Mouse (Mus musculus) heart, embryonic 13.5 days (tissue): ENCODE data around the gene Fbxl14. TPM values are rescaled to one million over a fixed set of nuclear protein-coding genes. Genes with fewer than 3 reads are reported as not detected.
"Not testable (repeated sequence)": the region's sequence is repeated elsewhere in the genome, so short reads cannot be mapped to it uniquely, and the experiment has no call there.

Experiments used
- ATAC-seq: fragments of 200-750 bp; cut with Nextera tagmentation; 2 replicates; pipeline ENCODE4 v1.8.0; 2017; ENCODE audit warnings: moderate TSS enrichment; ENCODE audit not compliant: insufficient number of reproducible peaks, low FRiP score, low TSS enrichment; ENCODE audit errors: extremely low read depth
- H3K27ac ChIP-seq: fragments of 300-500 bp; sonication (generic); replicated peaks from 2 replicates; pipeline ENCODE4 v1.5.1; 2015; ENCODE audit warnings: moderate library complexity, mild to moderate bottlenecking, inconsistent platforms
- H3K27me3 ChIP-seq: fragments of 300-500 bp; sonication (generic); replicated peaks from 2 replicates; pipeline ENCODE4 v1.6.1; 2015; ENCODE audit warnings: mild to moderate bottlenecking, inconsistent platforms
- H3K36me3 ChIP-seq: fragments of 300-500 bp; sonication (generic); 2 replicates; pipeline ENCODE4 v1.6.1; 2015; ENCODE audit warnings: mild to moderate bottlenecking, inconsistent platforms
- H3K4me1 ChIP-seq: fragments of 300-500 bp; sonication (generic); 2 replicates; pipeline ENCODE4 v1.6.1; 2015; ENCODE audit warnings: inconsistent platforms
- H3K4me2 ChIP-seq: fragments of 300-500 bp; sonication (generic); 2 replicates; pipeline ENCODE4 v1.6.1; 2015; ENCODE audit warnings: inconsistent platforms, mild to moderate bottlenecking, moderate library complexity
- H3K4me3 ChIP-seq: fragments of 300-500 bp; sonication (generic); 2 replicates; pipeline ENCODE4 v1.5.1; 2015; ENCODE audit warnings: moderate library complexity, mild to moderate bottlenecking, inconsistent platforms
- H3K9ac ChIP-seq: fragments of 300-500 bp; sonication (generic); 2 replicates; pipeline ENCODE4 v1.6.1; 2015; ENCODE audit warnings: inconsistent platforms, mild to moderate bottlenecking, moderate library complexity
- H3K9me3 ChIP-seq: fragments of 300-500 bp; sonication (generic); 2 replicates; pipeline ENCODE4 v1.6.1; 2016; ENCODE audit warnings: inconsistent platforms
- WGBS: fragments of 180-500 bp; shearing (Covaris S2); methylation state at CpG from one replicate; pipeline ENCODE4 v1.1.7; 2015; ENCODE audit warnings: mixed read lengths; 5-methylcytosine and 5-hydroxymethylcytosine counted together
- polyA plus RNA-seq: library from polyadenylated mRNA; unstranded; fragments of >200 nt; fragmentation: Nextera tagmentation; extraction: Ambion mirVana; gene quantifications from 2 replicates; pipeline ENCODE4 v1.2.1, GENCODE M21; 2015

Fbxl14 gene
- polyA plus RNA-seq = 2.8 and 3.0 TPM in 2 replicates

GRCm38 (mm10) chr6:119479343-119479875, at the start of gene Fbxl14:
Gene Fbxl14 (plus strand): TSS chr6:119479668.
- ATAC-seq = peak; percentile 61
- Histone ChIP-seq H3K4me1 (peaks cover 55% of the 10 kb centered on the region), H3K9ac (peak within 1 kb of the TSS; percentile 95), H3K4me2 (peak within 1 kb of the TSS; percentile 96), H3K36me3 (peaks cover 14% of the 10 kb centered on the region), H3K27ac (peak within 1 kb of the TSS; percentile 98), H3K9me3 (no peaks in the 10 kb centered on the region), H3K27me3 (no peaks in the 10 kb centered on the region), H3K4me3 (peak within 1 kb of the TSS; percentile 78)
- WGBS = under 1% methylated on average over 35 of the region's 101 CpGs

GRCm38 (mm10) chr6:119430508-119430907, 49.0 kb upstream of the Fbxl14 start:
- 26% methylated on average over 2 of the region's 2 CpGs for WGBS
- ATAC-seq = no peak

GRCm38 (mm10) chr6:119431751-119432324, 47.6 kb upstream of the Fbxl14 start:
- H3K27ac ChIP-seq = peak overlapping the region; percentile 31
- no peaks in the 10 kb centered on the region for H3K9me3 ChIP-seq
- H3K27me3 ChIP-seq = no peaks in the 10 kb centered on the region
- H3K4me1 ChIP-seq = peaks cover 10% of the 10 kb centered on the region
- no peak overlapping the region for H3K9ac ChIP-seq
- no peak for ATAC-seq
- no peak overlapping the region for H3K4me3 ChIP-seq
- WGBS = 57% methylated on average over 6 of the region's 6 CpGs
- H3K36me3 ChIP-seq = peaks cover 10% of the 10 kb centered on the region; the same call in 1 of the 2 replicates
- H3K4me2 ChIP-seq = no peak overlapping the region

More at GRCm38 (mm10) chr6:119430508-119430907, 49.0 kb upstream of the Fbxl14 start:
- H3K36me3 ChIP-seq = peaks cover 10% of the 10 kb centered on the region; the same call in 1 of the 2 replicates
- H3K27me3 ChIP-seq = no peaks in the 10 kb centered on the region
- H3K4me3 ChIP-seq = no peak overlapping the region
- no peaks in the 10 kb centered on the region for H3K9me3 ChIP-seq
- no peak overlapping the region for H3K27ac ChIP-seq
- no peak overlapping the region for H3K9ac ChIP-seq
- H3K4me1 ChIP-seq = peaks cover 10% of the 10 kb centered on the region
- H3K4me2 ChIP-seq = no peak overlapping the region

- 71% methylated on average over 4 of the region's 4 CpGs for WGBS
- no peaks in the 10 kb centered on the region for H3K9me3 ChIP-seq
- H3K4me1 ChIP-seq = peaks cover 25% of the 10 kb centered on the region
- peaks cover 5% of the 10 kb centered on the region; the same call in 1 of the 2 replicates for H3K36me3 ChIP-seq
- no peak overlapping the region for H3K4me2 ChIP-seq
- no peak overlapping the region for H3K4me3 ChIP-seq
- H3K27ac ChIP-seq = no peak overlapping the region
- no peak for ATAC-seq
- no peak overlapping the region for H3K9ac ChIP-seq
- H3K27me3 ChIP-seq = no peaks in the 10 kb centered on the region
These were observed 45.1 kb upstream of the Fbxl14 start for GRCm38 (mm10) chr6:119434394-119434793.

GRCm38 (mm10) chr6:119437894-119438761, 41.3 kb upstream of the Fbxl14 start:
- no peak overlapping the region for H3K4me3 ChIP-seq
- 41% methylated on average over 8 of the region's 8 CpGs for WGBS
- H3K4me2 ChIP-seq = no peak overlapping the region
- H3K27ac ChIP-seq = peak overlapping the region; percentile 38; the same call in 1 of the 2 replicates
- H3K4me1 ChIP-seq = peaks cover 15% of the 10 kb centered on the region
- no peaks in the 10 kb centered on the region for H3K27me3 ChIP-seq
- peaks cover 5% of the 10 kb centered on the region; the same call in 1 of the 2 replicates for H3K36me3 ChIP-seq
- no peaks in the 10 kb centered on the region for H3K9me3 ChIP-seq
- H3K9ac ChIP-seq = 0 out of 2 replicates have a peak overlapping the region, but pooled peaks have one; percentile 40
- 0 out of 2 replicates have a peak, but pooled peaks have one; percentile 15 for ATAC-seq

GRCm38 (mm10) chr6:119442729-119443128, 36.7 kb upstream of the Fbxl14 start:
- H3K9me3 ChIP-seq, H3K27me3 ChIP-seq, H3K27ac ChIP-seq, H3K9ac ChIP-seq, H3K36me3 ChIP-seq, ATAC-seq, H3K4me2 ChIP-seq, H3K4me3 ChIP-seq: not testable (repeated sequence)
- 77% methylated on average over 5 of the region's 5 CpGs for WGBS
- peaks cover 22% of the 10 kb centered on the region for H3K4me1 ChIP-seq

GRCm38 (mm10) chr6:119443742-119444645, 35.5 kb upstream of the Fbxl14 start:
- H3K4me1 ChIP-seq = peaks cover 17% of the 10 kb centered on the region
- peak; percentile 35; the same call in 1 of the 2 replicates for ATAC-seq
- 0 out of 2 replicates have a peak, but pooled peaks cover 3% of the 10 kb centered on the region for H3K27me3 ChIP-seq
- peak overlapping the region; percentile 17 for H3K4me3 ChIP-seq
- H3K4me2 ChIP-seq = peak overlapping the region; percentile 46
- whole genome bisulfite sequencing = 28% methylated on average over 12 of the region's 12 CpGs
- H3K9me3 ChIP-seq = no peaks in the 10 kb centered on the region
- H3K36me3 ChIP-seq = no peaks in the 10 kb centered on the region
- H3K9ac ChIP-seq = 0 out of 2 replicates have a peak overlapping the region, but pooled peaks have one; percentile 44
- peak overlapping the region; percentile 74 for H3K27ac ChIP-seq

- no peak for ATAC-seq
- 56% methylated on average over 11 of the region's 11 CpGs for WGBS
- Histone ChIP-seq H3K36me3 (no peaks in the 10 kb centered on the region), H3K4me2 (no peak overlapping the region), H3K27me3 (0 out of 2 replicates have a peak, but pooled peaks cover 6% of the 10 kb centered on the region), H3K9me3 (no peaks in the 10 kb centered on the region), H3K4me1 (peaks cover 28% of the 10 kb centered on the region), H3K27ac (no peak overlapping the region), H3K9ac (no peak overlapping the region), H3K4me3 (no peak overlapping the region)
These were observed 33.5 kb upstream of the Fbxl14 start for GRCm38 (mm10) chr6:119445671-119446607.

GRCm38 (mm10) chr6:119448321-119449059, 31.0 kb upstream of the Fbxl14 start:
- Histone ChIP-seq H3K36me3 (no peaks in the 10 kb centered on the region), H3K27ac (no peak overlapping the region), H3K4me3 (peak overlapping the region; percentile 52), H3K4me2 (peak overlapping the region; percentile 78), H3K4me1 (peaks cover 48% of the 10 kb centered on the region), H3K27me3 (0 out of 2 replicates have a peak, but pooled peaks cover 6% of the 10 kb centered on the region), H3K9ac (peak overlapping the region; percentile 74), H3K9me3 (no peaks in the 10 kb centered on the region)
- ATAC-seq = no peak
- WGBS = 10% methylated on average over 18 of the region's 18 CpGs
